Mouse (Mus musculus) heart, embryonic 16.5 days (tissue): Measurements from ENCODE around the gene Tspan18. TPM values are rescaled to one million over a fixed set of nuclear protein-coding genes. Genes with fewer than 3 reads are reported as not detected.
A peak's percentile ranks its signal among the peaks of the same experiment; 100 is the strongest.

ENCODE experiments used
- ATAC-seq: fragments of 200-750 bp; cut with Nextera tagmentation; replicated peaks from 2 replicates; pipeline ENCODE4 v1.8.0; 2017; ENCODE audit warnings: moderate number of reproducible peaks; ENCODE audit not compliant: insufficient read depth, low FRiP score; ENCODE audit errors: extremely low read depth
- H3K27ac ChIP-seq: fragments of 300-500 bp; sonication (generic); 2 replicates; pipeline ENCODE4 v1.5.1; 2014; ENCODE audit warnings: mild to moderate bottlenecking, low read length, control low read depth, moderate library complexity
- H3K27me3 ChIP-seq: fragments of 300-500 bp; sonication (generic); 2 replicates; pipeline ENCODE4 v1.6.1; 2014; ENCODE audit warnings: low read length, mixed read lengths; ENCODE audit not compliant: control insufficient read depth, insufficient read depth
- H3K36me3 ChIP-seq: fragments of 300-500 bp; sonication (generic); 2 replicates; pipeline ENCODE4 v1.6.1; 2014; ENCODE audit not compliant: control insufficient read depth, insufficient read depth
- H3K4me1 ChIP-seq: fragments of 300-500 bp; sonication (generic); 2 replicates; pipeline ENCODE4 v1.6.1; 2014; ENCODE audit warnings: low read length, mixed read lengths; ENCODE audit not compliant: control insufficient read depth, insufficient read depth
- H3K4me2 ChIP-seq: fragments of 300-500 bp; sonication (generic); 2 replicates; pipeline ENCODE4 v1.6.1; 2014; ENCODE audit warnings: low read depth, mild to moderate bottlenecking, control low read depth, low read length
- H3K4me3 ChIP-seq: fragments of 300-500 bp; sonication (generic); 2 replicates; pipeline ENCODE4 v1.5.1; 2014; ENCODE audit warnings: mild to moderate bottlenecking, control low read depth, low read length
- H3K9ac ChIP-seq: fragments of 300-500 bp; sonication (generic); 2 replicates; pipeline ENCODE4 v1.6.1; 2014; ENCODE audit warnings: low read length, control low read depth
- H3K9me3 ChIP-seq: fragments of 300-500 bp; sonication (generic); replicated peaks from 2 replicates; pipeline ENCODE4 v1.6.1; 2016; ENCODE audit warnings: low read length; ENCODE audit not compliant: control insufficient read depth
- whole genome bisulfite sequencing: fragments of 180-500 bp; shearing (Covaris S2); extraction: QIAGEN DNeasy Blood & Tissue Kit; methylation state at CpG from one replicate; pipeline ENCODE4 v1.1.7; 2014; 5-methylcytosine and 5-hydroxymethylcytosine counted together
- polyA plus RNA-seq: library from polyadenylated mRNA; unstranded; fragments of >200 nt; fragmentation: Nextera tagmentation; extraction: Ambion mirVana; gene quantifications from 2 replicates; pipeline ENCODE4 v1.2.1, GENCODE M21; 2015

Gene Tspan18
- polyA plus RNA-seq, 1 experiment from 2014 or later, result 33.9 TPM

- H3K9me3 ChIP-seq, result no peaks in the 10 kb centered on the region
- no peak overlapping the region for H3K4me2 ChIP-seq
- no peaks in the 10 kb centered on the region for H3K27me3 ChIP-seq
- peaks cover 37% of the 10 kb centered on the region for H3K4me1 ChIP-seq
- H3K9ac ChIP-seq, result no peak overlapping the region
- no peaks in the 10 kb centered on the region for H3K36me3 ChIP-seq
- H3K4me3 ChIP-seq, result no peak overlapping the region
- 19% methylated on average over 7 of the region's 7 CpGs for WGBS
- no peak; the same call in 1 of the 2 replicates for ATAC-seq
- peak overlapping the region; percentile 36 for H3K27ac ChIP-seq
Measured at GRCm38 (mm10) chr2:93283481-93284293, 50.6 kb downstream of the Tspan18 start.

DNA sequence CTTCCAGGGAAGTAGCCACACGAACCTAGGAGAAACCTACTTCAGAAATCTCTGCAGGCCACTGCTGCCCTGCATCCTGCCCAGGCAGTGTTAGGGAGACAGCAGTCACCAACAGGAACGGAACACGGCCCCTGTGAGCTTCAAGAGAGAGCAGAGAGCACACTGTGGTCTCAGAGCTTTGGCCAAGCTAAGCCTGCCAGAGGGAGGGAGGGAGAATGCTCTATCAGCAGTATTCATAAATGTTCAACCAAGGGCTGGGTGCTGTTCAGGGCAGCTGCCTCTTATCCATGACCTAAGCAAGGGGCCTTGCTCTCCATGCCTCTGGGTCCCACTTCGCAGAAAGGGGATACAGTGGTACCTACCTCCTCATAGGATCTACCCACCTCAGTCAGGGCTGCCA, 51.7 kb downstream of the Tspan18 start:
- no peak for ATAC-seq
- WGBS, result 65% methylated on average over 4 of the region's 4 CpGs
- Histone ChIP-seq H3K27me3 (no peaks in the 10 kb centered on the region), H3K36me3 (no peaks in the 10 kb centered on the region), H3K4me1 (peaks cover 44% of the 10 kb centered on the region), H3K9me3 (no peaks in the 10 kb centered on the region), H3K4me3 (no peak overlapping the region), H3K9ac (no peak overlapping the region), H3K4me2 (no peak overlapping the region), H3K27ac (no peak overlapping the region)

DNA sequence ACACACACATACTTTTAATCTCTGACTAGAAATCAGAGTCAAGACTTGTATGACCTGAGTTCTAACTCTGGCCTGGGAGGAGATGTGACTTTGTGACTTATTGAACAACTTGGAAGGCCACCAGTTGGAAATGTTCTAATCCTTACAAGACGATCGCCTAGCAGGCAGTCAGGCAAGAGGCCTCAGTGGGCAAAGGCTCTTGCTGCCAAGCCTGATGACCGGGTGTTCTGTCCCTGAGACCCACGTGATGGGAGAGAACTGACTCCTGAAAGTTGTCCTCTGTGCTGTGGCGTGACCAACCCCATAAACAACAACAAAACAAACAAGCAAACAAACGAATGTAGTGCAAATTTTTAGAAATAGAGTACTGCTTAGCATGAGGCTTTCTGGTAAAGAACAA, 52.8 kb downstream of the Tspan18 start:
- no peak overlapping the region for H3K27ac ChIP-seq
- H3K9ac ChIP-seq, result no peak overlapping the region
- H3K27me3 ChIP-seq, result no peaks in the 10 kb centered on the region
- no peaks in the 10 kb centered on the region for H3K9me3 ChIP-seq
- peaks cover 51% of the 10 kb centered on the region for H3K4me1 ChIP-seq
- H3K4me2 ChIP-seq, result no peak overlapping the region
- no peak for ATAC-seq
- 80% methylated on average over 6 of the region's 6 CpGs for WGBS
- no peak overlapping the region for H3K4me3 ChIP-seq
- no peaks in the 10 kb centered on the region for H3K36me3 ChIP-seq

- Histone ChIP-seq H3K36me3 (no peaks in the 10 kb centered on the region), H3K27ac (no peak overlapping the region), H3K4me1 (peaks cover 50% of the 10 kb centered on the region), H3K4me2 (no peak overlapping the region), H3K27me3 (no peaks in the 10 kb centered on the region), H3K9me3 (no peaks in the 10 kb centered on the region), H3K4me3 (no peak overlapping the region), H3K9ac (no peak overlapping the region)
- WGBS, result 87% methylated on average over 2 of the region's 2 CpGs
- ATAC-seq, result no peak
Measured at GRCm38 (mm10) chr2:93280117-93280620, 54.1 kb downstream of the Tspan18 start.

DNA sequence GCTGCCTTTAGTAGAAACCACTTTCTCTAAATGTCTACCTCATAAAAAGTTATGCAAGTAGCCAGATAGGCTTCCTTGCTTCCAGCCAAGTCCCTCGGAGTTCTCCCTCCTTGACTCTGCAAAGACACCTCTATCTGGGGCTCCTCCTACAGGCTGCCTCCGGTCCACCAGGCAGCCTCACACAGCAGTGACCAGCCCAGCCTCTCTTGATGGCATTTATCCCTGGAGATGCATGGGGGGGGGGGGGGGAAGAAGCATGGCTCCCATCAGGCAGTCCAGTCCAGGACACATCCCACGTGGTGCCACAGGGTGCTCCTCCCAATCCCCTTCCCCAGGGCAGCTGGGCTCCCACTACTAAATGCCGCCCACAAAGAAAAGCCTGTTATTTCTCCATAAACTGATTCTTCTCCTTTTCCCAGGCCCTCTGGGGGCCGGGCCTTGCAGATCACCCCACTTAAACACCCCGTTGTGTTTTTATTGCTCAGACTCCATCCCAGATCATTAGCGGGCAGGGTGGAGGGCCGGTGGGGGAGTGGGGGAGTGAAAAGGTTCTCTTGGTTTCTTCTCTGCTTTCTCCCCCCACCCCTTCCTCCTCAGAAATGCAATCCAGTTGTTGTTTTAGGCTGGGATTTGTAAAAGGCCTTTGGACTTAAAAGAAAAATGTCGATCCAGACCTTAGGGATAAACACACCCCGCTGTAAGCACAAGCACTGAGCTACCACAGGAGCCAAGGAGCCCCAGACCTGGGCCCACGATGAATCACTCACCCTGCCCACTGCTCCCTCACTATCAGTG, 55.9 kb downstream of the Tspan18 start:
- WGBS, result 26% methylated on average over 11 of the region's 11 CpGs
- no peaks in the 10 kb centered on the region for H3K9me3 ChIP-seq
- peak overlapping the region; percentile 49 for H3K9ac ChIP-seq
- peak overlapping the region; percentile 64 for H3K27ac ChIP-seq
- H3K27me3 ChIP-seq, result no peaks in the 10 kb centered on the region
- peaks cover 32% of the 10 kb centered on the region for H3K4me1 ChIP-seq
- ATAC-seq, result peak; percentile 70
- H3K36me3 ChIP-seq, result no peaks in the 10 kb centered on the region
- peak overlapping the region; percentile 16; the same call in 1 of the 2 replicates for H3K4me2 ChIP-seq
- H3K4me3 ChIP-seq, result no peak overlapping the region

DNA sequence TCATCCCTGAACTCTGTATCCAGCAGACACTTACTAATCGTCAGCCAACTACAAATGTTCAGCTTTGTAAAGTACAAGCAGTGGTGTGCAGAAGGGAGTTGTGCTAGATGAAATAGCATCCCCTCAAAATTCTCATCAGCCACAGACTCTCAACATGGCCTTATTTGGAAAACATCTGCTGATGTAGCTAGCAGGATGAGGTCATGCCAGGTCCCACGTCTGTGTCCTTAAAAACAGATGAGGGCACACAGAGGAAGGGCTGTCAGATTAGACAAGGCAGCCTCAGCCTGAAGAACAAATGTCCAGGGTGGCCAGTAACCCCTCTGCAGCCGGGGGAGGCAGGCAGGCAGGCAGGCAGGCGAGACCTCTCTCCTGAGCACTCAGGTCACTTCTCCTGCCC, 56.8 kb downstream of the Tspan18 start:
- no peaks in the 10 kb centered on the region for H3K27me3 ChIP-seq
- H3K9me3 ChIP-seq, result no peaks in the 10 kb centered on the region
- peak; percentile 58 for ATAC-seq
- H3K9ac ChIP-seq, result peak overlapping the region; percentile 49
- no peak overlapping the region for H3K4me3 ChIP-seq
- 21% methylated on average over 4 of the region's 4 CpGs for WGBS
- H3K4me2 ChIP-seq, result no peak overlapping the region; the same call in 1 of the 2 replicates
- no peaks in the 10 kb centered on the region for H3K36me3 ChIP-seq
- H3K27ac ChIP-seq, result peak overlapping the region; percentile 64
- H3K4me1 ChIP-seq, result peaks cover 29% of the 10 kb centered on the region

- ATAC-seq, result no peak
- no peaks in the 10 kb centered on the region for H3K36me3 ChIP-seq
- 88% methylated on average over 7 of the region's 7 CpGs for WGBS
Measured at GRCm38 (mm10) chr2:93276026-93276425, 58.3 kb downstream of the Tspan18 start.

DNA sequence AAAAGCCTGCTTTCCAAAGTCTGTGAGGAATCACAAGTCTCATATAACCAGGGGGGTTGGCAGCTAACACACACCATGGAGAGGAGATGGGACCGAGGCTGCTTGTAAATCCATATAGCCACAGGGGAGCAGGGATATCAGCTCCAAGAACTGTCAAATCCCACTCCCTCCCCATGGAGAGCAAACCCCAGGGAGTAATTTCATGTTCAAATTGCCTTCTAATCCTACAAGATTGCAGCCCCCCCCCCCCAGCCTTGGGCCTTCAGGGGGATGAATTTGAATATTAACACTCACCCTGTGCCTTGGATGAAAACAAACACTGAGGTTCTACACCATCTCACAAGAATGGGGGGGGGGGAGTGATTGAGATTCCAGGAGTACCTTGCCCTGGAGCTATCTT, 60.4 kb downstream of the Tspan18 start:
- H3K4me1 ChIP-seq, result peaks cover 37% of the 10 kb centered on the region
- H3K9me3 ChIP-seq, result no peaks in the 10 kb centered on the region
- no peaks in the 10 kb centered on the region for H3K36me3 ChIP-seq
- H3K4me3 ChIP-seq, result no peak overlapping the region
- no peak for ATAC-seq
- 43% methylated on average over 1 of the region's 1 CpGs for WGBS
- H3K27me3 ChIP-seq, result no peaks in the 10 kb centered on the region
- H3K9ac ChIP-seq, result no peak overlapping the region
- H3K27ac ChIP-seq, result no peak overlapping the region
- no peak overlapping the region for H3K4me2 ChIP-seq

More at GRCm38 (mm10) chr2:93276026-93276425, 58.3 kb downstream of the Tspan18 start:
- H3K27me3 ChIP-seq, result no peaks in the 10 kb centered on the region
- H3K27ac ChIP-seq, result no peak overlapping the region
- H3K4me1 ChIP-seq, result peaks cover 24% of the 10 kb centered on the region
- no peak overlapping the region for H3K9ac ChIP-seq
- no peaks in the 10 kb centered on the region for H3K9me3 ChIP-seq
- no peak overlapping the region for H3K4me3 ChIP-seq
- H3K4me2 ChIP-seq, result no peak overlapping the region

- WGBS, result 41% methylated on average over 5 of the region's 5 CpGs
- H3K4me1 ChIP-seq, result peaks cover 45% of the 10 kb centered on the region
- no peak overlapping the region for H3K4me2 ChIP-seq
- H3K9ac ChIP-seq, result no peak overlapping the region
- H3K27ac ChIP-seq, result peak overlapping the region; percentile 60
- no peak for ATAC-seq
- no peaks in the 10 kb centered on the region for H3K27me3 ChIP-seq
- H3K36me3 ChIP-seq, result no peaks in the 10 kb centered on the region
- no peaks in the 10 kb centered on the region for H3K9me3 ChIP-seq
- H3K4me3 ChIP-seq, result no peak overlapping the region
Measured at GRCm38 (mm10) chr2:93270083-93270482, 64.2 kb downstream of the Tspan18 start.
